Mouse (Mus musculus) telencephalon, adult 2 months (tissue): ENCODE measurements at regions not wholly inside any gene's neighbourhood (a gene's known extent, or its start where the extent isn't known, plus 50 kb on each side); places are given as distances from the start of the nearest gene placed in this dataset.

Source experiments
- DNase-seq: peaks from one replicate; pipeline ENCODE4 v3.0.0-alpha.2; 2011; ENCODE audit warnings: low read depth, low spot score

- peak; percentile 17 for DNase-seq
These were observed 789.6 kb upstream of the Gm21833 start for GRCm38 (mm10) chr16:82038616-82039015.
